Mouse (Mus musculus) heart, postnatal 0 days (tissue): ENCODE data around the gene Slmap. TPM values are rescaled to one million over a fixed set of nuclear protein-coding genes. Genes with fewer than 3 reads are reported as not detected.
"Not testable (repeated sequence)": the region's sequence is repeated elsewhere in the genome, so short reads cannot be mapped to it uniquely, and the experiment has no call there.

Source experiments
- ATAC-seq: fragments of 200-750 bp; cut with Nextera tagmentation; 2 replicates; pipeline ENCODE4 v1.8.0; 2017; ENCODE audit warnings: low read depth, moderate number of reproducible peaks, moderate library complexity; ENCODE audit not compliant: insufficient read depth
- DNase-seq: peaks from one replicate; pipeline ENCODE4 v3.0.0-alpha.2; 2016; ENCODE audit warnings: low spot score
- H3K27ac ChIP-seq: fragments of 300-500 bp; sonication (generic); 2 replicates; pipeline ENCODE4 v1.5.1; 2014; ENCODE audit warnings: low read depth, mild to moderate bottlenecking
- H3K27me3 ChIP-seq: fragments of 300-500 bp; sonication (generic); 2 replicates; pipeline ENCODE4 v1.6.1; 2014; ENCODE audit warnings: low read length, mixed read lengths; ENCODE audit not compliant: control insufficient read depth, insufficient read depth
- H3K36me3 ChIP-seq: fragments of 300-500 bp; sonication (generic); replicated peaks from 2 replicates; pipeline ENCODE4 v1.6.1; 2014; ENCODE audit warnings: low read length, mixed read lengths; ENCODE audit not compliant: control insufficient read depth, insufficient read depth
- H3K4me1 ChIP-seq: fragments of 300-500 bp; sonication (generic); 2 replicates; pipeline ENCODE4 v1.6.1; 2014; ENCODE audit warnings: antibody characterized with exemption; ENCODE audit not compliant: control insufficient read depth, insufficient read depth
- H3K4me2 ChIP-seq: fragments of 300-500 bp; sonication (generic); 2 replicates; pipeline ENCODE4 v1.6.1; 2014; ENCODE audit warnings: low read depth, mild to moderate bottlenecking, low read length, moderate library complexity
- H3K4me3 ChIP-seq: fragments of 300-500 bp; sonication (generic); 2 replicates; pipeline ENCODE4 v1.5.1; 2014; ENCODE audit warnings: low read depth, low read length
- H3K9ac ChIP-seq: fragments of 300-500 bp; sonication (generic); replicated peaks from 2 replicates; pipeline ENCODE4 v1.6.1; 2014; ENCODE audit warnings: low read depth, low read length, mixed read lengths
- H3K9me3 ChIP-seq: fragments of 300-500 bp; sonication (generic); replicated peaks from 2 replicates; pipeline ENCODE4 v1.6.1; 2016; ENCODE audit warnings: low read length; ENCODE audit not compliant: control insufficient read depth
- CTCF ChIP-seq: IDR thresholded peaks from 2 replicates; pipeline ENCODE4 v1.5.1; 2016; ENCODE audit warnings: antibody characterized with exemption, control low read depth, low read depth
- EP300 ChIP-seq: IDR thresholded peaks from 2 replicates; pipeline ENCODE4 v1.6.1; 2016; ENCODE audit warnings: antibody characterized with exemption, low read depth
- WGBS: fragments of 180-500 bp; shearing (Covaris S2); extraction: QIAGEN DNeasy Blood & Tissue Kit; methylation state at CpG from one replicate; pipeline ENCODE4 v1.1.7; 2014; 5-methylcytosine and 5-hydroxymethylcytosine counted together
- polyA plus RNA-seq: library from polyadenylated mRNA; unstranded; fragments of >200 nt; fragmentation: Nextera tagmentation; extraction: Ambion mirVana; gene quantifications from 2 replicates; pipeline ENCODE4 v1.2.1, GENCODE M21; 2015
- total RNA-seq: library from RNA; depleted of rRNA; stranded (reverse); fragments of >200 nt; gene quantifications from 2 replicates; pipeline ENCODE4 v1.2.3, GENCODE M21; 2014; ENCODE audit warnings: low replicate concordance; rRNA removed

Slmap gene
- total RNA-seq = 146 and 248 TPM in 2 replicates
- 105 and 140 TPM in 2 replicates for polyA plus RNA-seq

DNA sequence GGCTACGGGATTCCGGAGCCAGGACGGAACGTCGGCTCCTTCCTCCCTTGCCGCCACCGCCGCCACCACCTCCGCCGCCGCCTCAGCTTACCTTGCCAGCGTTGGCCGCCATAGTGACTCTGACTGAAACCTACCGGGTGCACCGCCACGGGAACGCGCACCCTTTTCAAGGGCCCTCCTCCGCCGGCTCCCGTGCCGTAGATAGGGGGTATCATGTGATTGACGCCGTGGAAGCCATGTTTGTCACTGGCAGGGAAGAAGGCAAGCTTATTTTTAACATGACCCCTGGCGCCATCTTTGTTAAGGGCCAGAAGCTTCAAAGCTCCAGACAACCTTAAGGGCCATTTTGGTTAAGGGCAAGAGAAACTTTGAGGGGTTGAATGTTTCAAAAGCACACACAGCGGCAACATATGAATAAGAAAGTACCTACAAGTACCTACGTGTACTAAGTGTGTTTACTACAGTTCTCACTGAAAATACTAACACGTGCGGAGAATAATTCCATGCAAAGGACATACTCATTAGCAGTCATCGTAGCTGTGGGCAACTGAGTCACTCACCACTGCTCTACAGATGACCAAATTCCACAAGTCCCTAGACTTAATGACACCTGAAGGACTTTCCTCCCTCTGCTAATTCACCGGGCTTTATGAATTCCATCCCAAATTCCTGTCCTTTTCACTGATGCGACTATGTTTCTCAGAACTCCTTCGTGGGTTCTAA lies at the start of gene Slmap:
Slmap (minus strand) TSS at position 175 of the 723 bp plus-strand sequence.
- ATAC-seq = peak; percentile 91
- 15% methylated on average over 27 of the region's 33 CpGs for WGBS
- H3K4me2 ChIP-seq = peak within 1 kb of the TSS; percentile 79
- DNase-seq = peak; percentile 98
- TF ChIP-seq EP300 (no peak), CTCF (no peak)
- peak within 1 kb of the TSS; percentile 89 for H3K9ac ChIP-seq
- H3K27me3 ChIP-seq = no peaks in the 10 kb centered on the region
- no peaks in the 10 kb centered on the region for H3K9me3 ChIP-seq
- no peaks in the 10 kb centered on the region for H3K36me3 ChIP-seq
- H3K27ac ChIP-seq = peak within 1 kb of the TSS; percentile 88
- peaks cover 28% of the 10 kb centered on the region for H3K4me1 ChIP-seq
- H3K4me3 ChIP-seq = peak within 1 kb of the TSS; percentile 92

DNA sequence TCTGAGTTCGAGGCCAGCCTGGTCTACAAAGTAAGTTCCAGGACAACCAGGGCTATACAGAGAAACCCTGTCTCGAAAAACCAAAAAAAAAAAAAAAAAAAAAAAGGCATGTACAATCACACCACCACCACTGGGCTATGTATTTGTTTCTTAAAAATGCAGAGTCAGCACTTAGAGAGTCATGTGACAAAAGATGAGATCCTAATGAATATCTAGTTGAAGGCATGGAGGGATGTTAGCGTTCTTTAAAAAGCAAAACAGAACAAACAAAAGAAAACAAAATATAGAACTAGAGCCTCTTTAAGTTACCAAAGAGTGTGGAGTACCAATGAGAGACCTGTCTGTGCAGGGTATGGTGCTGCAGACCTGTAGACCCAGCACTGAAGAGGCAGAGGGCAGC lies 48.9 kb upstream of the Slmap start:
- H3K27ac ChIP-seq = no peak overlapping the region
- H3K4me3 ChIP-seq = no peak overlapping the region
- H3K27me3 ChIP-seq = no peaks in the 10 kb centered on the region
- H3K4me2 ChIP-seq = no peak overlapping the region
- ATAC-seq = no peak
- no peak for DNase-seq
- no peaks in the 10 kb centered on the region for H3K9me3 ChIP-seq
- H3K9ac ChIP-seq = no peak overlapping the region
- peaks cover 11% of the 10 kb centered on the region for H3K4me1 ChIP-seq
- no peak for TF ChIP-seq EP300
- no peak for TF ChIP-seq CTCF
- WGBS = 87% methylated on average over 3 of the region's 3 CpGs
- H3K36me3 ChIP-seq = no peaks in the 10 kb centered on the region; the same call in 1 of the 2 replicates

DNA sequence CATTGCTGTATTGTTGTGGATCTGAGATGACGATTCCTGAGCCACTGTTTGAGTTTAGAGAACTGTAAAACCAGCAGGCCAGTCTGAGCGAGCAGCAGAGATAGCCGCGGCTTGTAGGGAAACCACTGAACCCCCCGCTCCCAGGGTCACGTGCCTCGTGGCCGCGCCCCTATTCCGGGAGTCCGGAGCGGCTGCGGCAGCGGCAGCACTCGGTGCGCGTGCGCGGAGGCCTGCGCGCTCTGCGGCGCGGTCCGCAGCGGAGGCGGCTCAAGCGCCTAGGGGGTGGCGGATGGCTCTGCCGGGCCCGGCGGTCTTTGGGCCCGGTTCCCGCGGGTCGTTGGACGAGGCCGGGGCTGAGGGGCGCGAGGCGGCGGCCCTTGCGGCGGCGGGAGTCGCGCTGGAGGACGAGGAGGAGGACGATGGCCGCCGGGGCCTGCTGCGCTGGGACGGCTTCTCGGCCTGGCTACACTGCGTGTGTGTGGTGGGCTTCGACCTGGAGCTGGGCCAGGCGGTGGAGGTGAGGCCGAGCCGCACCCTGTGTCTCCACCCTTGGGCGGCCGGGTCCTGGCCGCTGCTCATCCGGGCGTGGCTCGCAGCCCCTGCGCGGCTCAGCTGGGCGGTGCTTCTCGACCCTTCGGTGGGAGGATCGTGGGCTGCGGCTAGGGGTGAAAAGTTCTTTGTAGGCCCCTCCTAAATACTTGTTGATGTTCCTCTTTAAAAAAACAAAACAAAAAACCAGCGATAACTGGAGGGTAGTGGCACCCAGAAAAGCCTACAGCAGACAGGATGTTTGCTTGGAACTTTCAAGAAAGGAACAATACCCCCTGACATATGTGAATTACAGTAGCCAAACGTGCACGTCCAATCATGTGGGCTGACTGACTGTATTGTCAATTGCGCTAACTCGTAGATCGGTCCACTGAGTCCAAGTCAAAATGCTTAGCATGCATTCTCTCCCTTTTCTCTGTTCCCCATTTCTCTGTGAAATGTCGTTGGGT lies 44.9 kb upstream of the Slmap start:
- Histone ChIP-seq H3K4me3 (peak overlapping the region; percentile 99), H3K36me3 (no peaks in the 10 kb centered on the region; the same call in 1 of the 2 replicates), H3K4me1 (no peaks in the 10 kb centered on the region), H3K4me2 (peak overlapping the region; percentile 80), H3K27ac (peak overlapping the region; percentile 98), H3K9ac (peak overlapping the region; percentile 99), H3K9me3 (no peaks in the 10 kb centered on the region), H3K27me3 (no peaks in the 10 kb centered on the region)
- peak; percentile 93 for DNase-seq
- no peak; the same call in 1 of the 2 replicates for TF ChIP-seq EP300
- TF ChIP-seq CTCF = no peak
- WGBS = under 1% methylated on average over 71 of the region's 79 CpGs
- ATAC-seq = peak; percentile 97

DNA sequence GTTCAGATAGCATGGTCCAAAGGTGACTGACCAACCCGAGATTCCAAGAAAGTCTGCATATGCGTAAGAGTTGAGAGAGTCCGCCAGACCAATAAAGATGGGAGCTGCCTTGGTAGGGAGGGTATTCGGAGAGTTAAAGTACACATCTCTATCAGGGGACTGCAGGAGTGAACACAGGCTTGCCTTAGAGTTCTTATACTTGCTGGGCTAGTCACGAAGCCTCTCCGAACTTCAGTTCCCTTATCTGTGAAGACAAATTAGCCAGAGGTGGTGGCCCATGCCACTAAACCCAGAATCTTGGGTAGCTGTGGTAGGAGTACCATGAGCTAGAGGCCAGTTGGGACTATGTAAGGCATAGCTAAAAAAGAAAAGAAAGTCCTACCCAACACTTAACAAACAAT lies 44.1 kb upstream of the Slmap start:
- TF ChIP-seq EP300 (no peak), CTCF (no peak)
- no peaks in the 10 kb centered on the region; the same call in 1 of the 2 replicates for H3K36me3 ChIP-seq
- peak overlapping the region; percentile 98; the same call in 1 of the 2 replicates for H3K27ac ChIP-seq
- ATAC-seq (no peak), DNase-seq (no peak)
- peak overlapping the region; percentile 99 for H3K4me3 ChIP-seq
- no peak overlapping the region for H3K9ac ChIP-seq
- H3K4me2 ChIP-seq = peak overlapping the region; percentile 80
- H3K4me1 ChIP-seq = no peaks in the 10 kb centered on the region
- 47% methylated on average over 6 of the region's 6 CpGs for WGBS
- no peaks in the 10 kb centered on the region for H3K27me3 ChIP-seq
- no peaks in the 10 kb centered on the region for H3K9me3 ChIP-seq

DNA sequence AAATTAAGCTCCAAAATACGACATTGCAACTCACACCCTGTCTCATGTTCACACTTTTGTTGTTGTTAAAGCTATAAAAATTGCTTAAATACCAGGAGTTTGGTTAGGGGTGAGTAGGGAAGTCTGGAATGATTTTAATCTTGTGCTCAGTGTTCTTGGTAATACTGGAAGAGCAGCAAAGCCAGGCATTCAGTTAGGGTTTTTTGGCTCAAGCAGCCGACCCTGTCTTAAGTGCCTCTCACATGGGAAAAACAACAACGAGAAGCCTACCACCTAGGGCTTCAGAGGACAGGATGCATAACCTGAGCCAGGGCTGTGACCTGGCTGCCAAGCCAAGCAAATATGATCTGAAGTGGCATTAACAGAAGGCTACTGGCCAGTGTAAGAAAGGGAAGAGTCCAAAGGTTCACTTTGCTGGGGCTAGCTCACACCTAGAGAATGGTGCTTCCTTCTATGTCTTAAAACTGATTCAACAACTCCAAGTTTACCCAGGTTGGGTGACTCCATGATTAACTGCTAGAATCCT lies 41.6 kb upstream of the Slmap start:
- no peak overlapping the region for H3K4me3 ChIP-seq
- H3K9ac ChIP-seq = no peak overlapping the region
- no peak overlapping the region for H3K27ac ChIP-seq
- no peak for ATAC-seq
- DNase-seq = no peak
- no peaks in the 10 kb centered on the region for H3K4me1 ChIP-seq
- H3K36me3 ChIP-seq = no peaks in the 10 kb centered on the region
- TF ChIP-seq EP300 = no peak
- no peak for TF ChIP-seq CTCF
- no peaks in the 10 kb centered on the region for H3K27me3 ChIP-seq
- WGBS = 51% methylated on average over 3 of the region's 3 CpGs
- no peak overlapping the region for H3K4me2 ChIP-seq
- H3K9me3 ChIP-seq = no peaks in the 10 kb centered on the region

DNA sequence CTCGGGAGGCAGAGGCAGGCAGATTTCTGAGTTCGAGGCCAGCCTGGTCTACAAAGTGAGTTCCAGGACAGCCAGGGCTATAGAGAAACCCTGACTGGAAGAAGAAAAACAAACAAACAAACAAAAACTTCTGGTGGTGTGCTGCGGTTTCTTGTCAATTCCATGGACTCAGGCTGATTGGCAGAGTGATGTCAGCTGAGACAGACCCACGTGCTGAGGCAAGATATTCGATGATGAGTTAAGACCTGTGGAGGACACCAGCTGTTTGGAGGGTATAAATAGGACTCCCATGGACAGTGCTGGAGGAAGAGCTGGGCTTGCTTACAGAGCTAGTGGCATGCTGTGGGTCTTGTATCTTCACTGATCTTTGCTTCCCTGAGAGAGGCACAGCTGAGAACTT lies 38.8 kb upstream of the Slmap start, which contains the start of gene Dennd6a:
Dennd6a (plus strand) TSS at position 301 of the 400 bp plus-strand sequence.
- H3K27me3 ChIP-seq, H3K27ac ChIP-seq, H3K4me2 ChIP-seq, H3K36me3 ChIP-seq, H3K9me3 ChIP-seq, ATAC-seq, DNase-seq, H3K4me1 ChIP-seq, H3K4me3 ChIP-seq, H3K9ac ChIP-seq: not testable (repeated sequence)
- 73% methylated on average over 5 of the region's 5 CpGs for WGBS
